Mouse (Mus musculus) midbrain, embryonic 15.5 days (tissue): ENCODE data around the gene Gm17324. TPM values are rescaled to one million over a fixed set of nuclear protein-coding genes. Genes with fewer than 3 reads are reported as not detected.
A peak's percentile ranks its signal among the peaks of the same experiment; 100 is the strongest.
"Not testable (repeated sequence)": the region's sequence is repeated elsewhere in the genome, so short reads cannot be mapped to it uniquely, and the experiment has no call there.

ENCODE experiments used
- ATAC-seq: fragments of 200-750 bp; cut with Nextera tagmentation; replicated peaks from 2 replicates; pipeline ENCODE4 v1.8.0; 2017; ENCODE audit warnings: moderate TSS enrichment
- H3K27ac ChIP-seq: fragments of 300-500 bp; sonication (generic); 2 replicates; pipeline ENCODE4 v1.5.1; 2015; ENCODE audit warnings: mild to moderate bottlenecking, inconsistent platforms
- H3K27me3 ChIP-seq: fragments of 300-500 bp; sonication (generic); replicated peaks from 2 replicates; pipeline ENCODE4 v1.6.1; 2015; ENCODE audit warnings: inconsistent platforms
- H3K36me3 ChIP-seq: fragments of 300-500 bp; sonication (generic); replicated peaks from 2 replicates; pipeline ENCODE4 v1.6.1; 2015; ENCODE audit warnings: inconsistent platforms
- H3K4me1 ChIP-seq: fragments of 300-500 bp; sonication (generic); 2 replicates; pipeline ENCODE4 v1.6.1; 2015; ENCODE audit warnings: inconsistent platforms
- H3K4me2 ChIP-seq: fragments of 300-500 bp; sonication (generic); 2 replicates; pipeline ENCODE4 v1.6.1; 2015; ENCODE audit warnings: inconsistent platforms, mild to moderate bottlenecking, moderate library complexity
- H3K4me3 ChIP-seq: fragments of 300-500 bp; sonication (generic); 2 replicates; pipeline ENCODE4 v1.5.1; 2015; ENCODE audit warnings: mild to moderate bottlenecking, inconsistent platforms
- H3K9ac ChIP-seq: fragments of 300-500 bp; sonication (generic); 2 replicates; pipeline ENCODE4 v1.6.1; 2015; ENCODE audit warnings: mild to moderate bottlenecking, inconsistent platforms
- H3K9me3 ChIP-seq: fragments of 300-500 bp; sonication (generic); 2 replicates; pipeline ENCODE4 v1.6.1; 2016; ENCODE audit warnings: inconsistent platforms
- WGBS: fragments of 180-500 bp; shearing (Covaris S2); methylation state at CpG from one replicate; pipeline ENCODE4 v1.1.7; 2015; ENCODE audit warnings: mixed read lengths; 5-methylcytosine and 5-hydroxymethylcytosine counted together
- polyA plus RNA-seq: library from polyadenylated mRNA; unstranded; fragments of >200 nt; fragmentation: Nextera tagmentation; extraction: Ambion mirVana; gene quantifications from 2 replicates; pipeline ENCODE4 v1.2.1, GENCODE M21; 2015

Gene Gm17324
- polyA plus RNA-seq, 1 experiment from 2014 or later: 2.2 TPM

- Histone ChIP-seq H3K4me2 (peak overlapping the region; percentile 66), H3K4me3 (peak overlapping the region; percentile 87), H3K27ac (0 out of 2 replicates have a peak overlapping the region, but pooled peaks have one; percentile 20), H3K36me3 (peaks cover 24% of the 10 kb centered on the region), H3K9ac (0 out of 2 replicates have a peak overlapping the region, but pooled peaks have one; percentile 20), H3K4me1 (peaks cover 43% of the 10 kb centered on the region)
- not testable (repeated sequence) for H3K27me3 ChIP-seq, ATAC-seq, H3K9me3 ChIP-seq
- WGBS: 22% methylated on average over 8 of the region's 8 CpGs
Measured at GRCm38 (mm10) chr9:78479308-78479707, 30.7 kb upstream of the Gm17324 start.

DNA sequence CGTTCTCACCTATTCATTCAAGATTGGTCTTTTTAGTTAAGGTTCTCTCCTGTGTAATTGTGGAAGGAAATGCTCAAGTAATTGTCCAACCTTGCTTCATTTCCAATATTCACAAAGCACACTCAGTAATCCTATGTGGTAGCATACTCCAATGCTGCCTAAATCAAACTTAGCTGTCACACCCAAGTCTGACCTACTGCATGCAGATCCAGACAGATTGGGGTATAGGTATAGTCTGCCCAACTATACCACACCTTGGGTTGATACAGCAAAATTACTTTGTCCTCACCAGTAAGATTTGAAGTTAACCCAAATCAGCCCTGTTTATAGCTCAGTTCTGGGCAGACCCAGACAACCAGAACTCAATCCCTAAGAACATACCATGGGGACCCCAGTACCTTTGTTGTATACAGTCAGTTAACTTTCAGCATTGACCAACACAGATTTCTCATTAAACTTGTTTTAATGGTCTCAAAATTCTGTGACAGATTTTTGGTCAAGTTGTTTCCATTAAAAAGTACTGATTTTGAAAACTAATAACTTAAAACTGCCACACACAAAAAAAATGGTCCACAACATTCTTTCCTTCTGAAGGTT is 29.5 kb upstream of the Gm17324 start:
- H3K9me3 ChIP-seq, H3K27me3 ChIP-seq, H3K4me3 ChIP-seq, H3K9ac ChIP-seq, ATAC-seq: not testable (repeated sequence)
- Histone ChIP-seq H3K4me2 (0 out of 2 replicates have a peak overlapping the region, but pooled peaks have one; percentile 5), H3K36me3 (peaks cover 28% of the 10 kb centered on the region), H3K4me1 (peaks cover 42% of the 10 kb centered on the region), H3K27ac (0 out of 2 replicates have a peak overlapping the region, but pooled peaks have one; percentile 25)
- WGBS: 52% methylated on average over 1 of the region's 1 CpGs

DNA sequence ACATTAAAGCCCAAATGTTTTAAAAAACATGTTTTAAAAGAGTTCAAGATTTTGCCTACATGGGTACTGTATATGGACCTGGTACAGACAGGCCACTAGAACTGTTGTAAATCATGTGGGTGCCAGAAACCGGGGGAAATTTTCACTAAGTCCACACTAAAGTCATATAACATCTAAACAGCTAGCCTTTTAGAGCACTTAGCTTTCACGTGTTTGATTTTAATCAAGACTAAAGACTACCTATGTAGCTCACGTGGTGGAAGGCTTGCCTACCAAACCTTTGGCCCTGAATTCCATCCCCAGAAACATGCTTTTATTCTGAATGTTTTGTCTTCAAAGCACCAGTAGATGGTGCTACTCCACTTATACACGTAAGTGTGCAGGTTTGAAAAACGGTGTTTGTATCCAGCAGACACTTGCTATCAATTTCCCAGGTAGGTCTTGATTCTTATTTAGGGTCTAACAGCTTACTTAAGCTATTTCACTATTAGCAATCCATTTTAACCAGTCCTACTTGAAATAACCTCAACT is 28.5 kb upstream of the Gm17324 start:
- Histone ChIP-seq H3K27ac (peak overlapping the region; percentile 7; the same call in 1 of the 2 replicates), H3K4me2 (peak overlapping the region; percentile 5; the same call in 1 of the 2 replicates), H3K9me3 (no peaks in the 10 kb centered on the region), H3K4me1 (peaks cover 34% of the 10 kb centered on the region), H3K27me3 (no peaks in the 10 kb centered on the region), H3K9ac (no peak overlapping the region), H3K36me3 (peaks cover 31% of the 10 kb centered on the region), H3K4me3 (no peak overlapping the region)
- ATAC-seq: no peak
- WGBS: 6% methylated on average over 5 of the region's 5 CpGs

DNA sequence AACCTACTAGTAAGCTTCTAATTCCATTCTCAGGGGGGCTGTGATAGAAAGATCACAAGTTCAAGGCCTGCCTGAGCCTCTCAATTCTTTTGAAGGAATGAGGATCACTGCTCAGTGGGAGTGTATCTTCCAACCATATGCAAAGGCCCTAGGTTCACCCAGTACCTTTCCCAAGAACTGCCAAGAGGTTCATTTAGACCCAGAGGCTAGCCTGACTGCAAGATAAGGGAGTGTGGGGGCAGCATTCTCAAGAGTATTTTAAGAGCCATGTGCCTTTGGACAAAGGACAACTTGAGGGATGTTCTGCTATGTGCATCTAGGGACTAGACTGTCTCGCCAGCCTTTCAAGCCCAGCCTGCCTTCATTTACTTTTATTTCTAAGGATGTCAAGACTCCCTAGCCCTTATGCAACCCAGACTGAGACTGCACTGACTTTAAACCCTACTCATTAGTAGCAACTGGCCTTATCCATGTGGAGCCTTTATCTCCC is 28.0 kb upstream of the Gm17324 start:
- Histone ChIP-seq H3K4me3 (no peak overlapping the region), H3K9ac (no peak overlapping the region), H3K27me3 (no peaks in the 10 kb centered on the region), H3K4me2 (no peak overlapping the region), H3K4me1 (peaks cover 34% of the 10 kb centered on the region), H3K36me3 (peaks cover 31% of the 10 kb centered on the region), H3K9me3 (no peaks in the 10 kb centered on the region), H3K27ac (0 out of 2 replicates have a peak overlapping the region, but pooled peaks have one; percentile 7)
- no peak for ATAC-seq
- 18% methylated on average over 1 of the region's 1 CpGs for WGBS

- Histone ChIP-seq H3K36me3 (peaks cover 31% of the 10 kb centered on the region), H3K27ac (no peak overlapping the region), H3K27me3 (no peaks in the 10 kb centered on the region), H3K9ac (no peak overlapping the region), H3K4me3 (no peak overlapping the region), H3K9me3 (no peaks in the 10 kb centered on the region), H3K4me1 (peaks cover 34% of the 10 kb centered on the region), H3K4me2 (no peak overlapping the region)
- ATAC-seq: no peak
- WGBS: 83% methylated on average over 4 of the region's 4 CpGs
Measured at GRCm38 (mm10) chr9:78475873-78476272, 27.3 kb upstream of the Gm17324 start.

- Histone ChIP-seq H3K4me3 (no peak overlapping the region), H3K9ac (no peak overlapping the region), H3K4me2 (no peak overlapping the region), H3K4me1 (peaks cover 34% of the 10 kb centered on the region), H3K9me3 (no peaks in the 10 kb centered on the region), H3K27me3 (no peaks in the 10 kb centered on the region), H3K36me3 (peaks cover 36% of the 10 kb centered on the region), H3K27ac (no peak overlapping the region)
- no peak for ATAC-seq
- 95% methylated on average over 2 of the region's 2 CpGs for WGBS
Measured at GRCm38 (mm10) chr9:78475383-78475780, 26.8 kb upstream of the Gm17324 start.

- Histone ChIP-seq H3K27ac (no peak overlapping the region), H3K36me3 (peaks cover 40% of the 10 kb centered on the region), H3K4me1 (peaks cover 29% of the 10 kb centered on the region), H3K9me3 (no peaks in the 10 kb centered on the region), H3K27me3 (no peaks in the 10 kb centered on the region), H3K4me3 (no peak overlapping the region), H3K4me2 (no peak overlapping the region), H3K9ac (no peak overlapping the region)
- ATAC-seq: no peak
- WGBS: 89% methylated on average over 5 of the region's 5 CpGs
Measured at GRCm38 (mm10) chr9:78474771-78475382, 26.3 kb upstream of the Gm17324 start.

GRCm38 (mm10) chr9:78474270-78474669 is 25.7 kb upstream of the Gm17324 start:
- no peak overlapping the region for H3K9ac ChIP-seq
- no peak overlapping the region for H3K4me3 ChIP-seq
- WGBS: 79% methylated on average over 2 of the region's 2 CpGs
- H3K4me2 ChIP-seq: no peak overlapping the region
- H3K36me3 ChIP-seq: peaks cover 40% of the 10 kb centered on the region
- no peak overlapping the region for H3K27ac ChIP-seq
- no peaks in the 10 kb centered on the region for H3K27me3 ChIP-seq
- no peak for ATAC-seq
- peaks cover 25% of the 10 kb centered on the region for H3K4me1 ChIP-seq
- H3K9me3 ChIP-seq: no peaks in the 10 kb centered on the region

DNA sequence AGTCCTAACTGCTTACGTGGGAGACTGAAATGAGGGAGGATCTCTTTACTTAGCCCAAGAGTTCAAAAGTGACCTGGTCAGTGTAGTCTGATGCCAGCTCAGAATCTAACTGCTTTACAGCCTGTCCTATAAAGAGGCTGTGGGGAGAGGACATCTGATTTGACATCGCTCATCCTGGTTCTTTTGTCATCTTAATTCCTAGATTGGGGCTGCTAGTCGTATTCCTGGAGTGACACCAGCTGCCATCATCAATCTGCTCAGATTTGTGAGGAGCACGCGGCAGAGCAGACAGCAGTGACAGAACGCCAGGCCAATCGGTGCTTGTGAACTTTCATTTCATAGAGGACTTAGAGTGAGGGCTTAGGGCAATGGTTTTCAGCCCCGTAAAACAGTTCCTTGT is 25.0 kb upstream of the Gm17324 start:
- Histone ChIP-seq H3K27ac (no peak overlapping the region), H3K4me1 (peaks cover 18% of the 10 kb centered on the region), H3K9me3 (no peaks in the 10 kb centered on the region), H3K27me3 (no peaks in the 10 kb centered on the region), H3K4me2 (no peak overlapping the region), H3K36me3 (peaks cover 40% of the 10 kb centered on the region), H3K9ac (no peak overlapping the region), H3K4me3 (no peak overlapping the region)
- no peak for ATAC-seq
- 80% methylated on average over 8 of the region's 8 CpGs for WGBS

DNA sequence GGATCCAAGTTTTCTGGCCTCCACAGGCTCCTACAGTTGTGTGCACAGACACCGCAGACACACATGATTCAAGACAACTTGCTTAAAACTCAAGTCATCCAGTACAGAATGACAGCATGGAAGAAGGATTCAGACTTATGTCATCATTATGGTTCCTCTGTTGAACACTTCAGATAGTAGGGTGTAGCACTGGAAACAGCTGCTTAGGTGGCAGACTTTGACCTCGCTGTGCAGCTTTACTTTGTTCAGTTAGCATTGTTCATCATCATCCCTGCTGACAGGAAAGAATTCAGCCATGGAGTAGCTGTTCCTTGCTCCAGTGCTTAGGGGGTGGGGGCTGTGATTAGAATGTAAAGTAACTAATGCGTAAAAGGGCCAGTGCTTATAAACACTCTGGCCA is 17.1 kb upstream of the Gm17324 start:
- Histone ChIP-seq H3K4me1 (no peaks in the 10 kb centered on the region), H3K4me3 (no peak overlapping the region), H3K36me3 (peaks cover 51% of the 10 kb centered on the region), H3K9me3 (no peaks in the 10 kb centered on the region), H3K27me3 (no peaks in the 10 kb centered on the region), H3K9ac (no peak overlapping the region), H3K27ac (no peak overlapping the region), H3K4me2 (no peak overlapping the region)
- ATAC-seq: no peak
- WGBS: 90% methylated on average over 3 of the region's 3 CpGs

DNA sequence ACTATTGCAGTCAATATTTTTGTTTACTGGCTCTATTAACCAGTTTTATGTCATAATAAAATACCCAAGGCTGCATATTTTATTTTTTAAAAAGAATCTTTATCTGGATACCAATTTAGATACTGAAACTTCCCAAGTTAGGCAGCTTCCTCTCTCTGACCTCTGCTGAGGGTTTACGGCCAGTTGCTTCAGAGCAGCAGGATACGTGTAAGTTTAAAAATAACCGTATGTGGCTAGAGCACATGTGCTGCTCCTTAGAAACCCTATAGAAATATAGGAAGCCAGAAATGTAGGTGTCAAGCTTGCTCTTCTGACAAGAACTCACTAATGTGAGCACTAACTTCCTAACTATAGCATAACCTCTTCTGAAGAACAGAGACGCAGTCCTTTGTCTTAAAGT is 14.8 kb upstream of the Gm17324 start:
- Histone ChIP-seq H3K4me2 (no peak overlapping the region), H3K27ac (no peak overlapping the region), H3K27me3 (no peaks in the 10 kb centered on the region), H3K36me3 (peaks cover 52% of the 10 kb centered on the region), H3K9me3 (no peaks in the 10 kb centered on the region), H3K4me1 (no peaks in the 10 kb centered on the region), H3K9ac (no peak overlapping the region), H3K4me3 (no peak overlapping the region)
- 95% methylated on average over 4 of the region's 4 CpGs for WGBS
- ATAC-seq: no peak

DNA sequence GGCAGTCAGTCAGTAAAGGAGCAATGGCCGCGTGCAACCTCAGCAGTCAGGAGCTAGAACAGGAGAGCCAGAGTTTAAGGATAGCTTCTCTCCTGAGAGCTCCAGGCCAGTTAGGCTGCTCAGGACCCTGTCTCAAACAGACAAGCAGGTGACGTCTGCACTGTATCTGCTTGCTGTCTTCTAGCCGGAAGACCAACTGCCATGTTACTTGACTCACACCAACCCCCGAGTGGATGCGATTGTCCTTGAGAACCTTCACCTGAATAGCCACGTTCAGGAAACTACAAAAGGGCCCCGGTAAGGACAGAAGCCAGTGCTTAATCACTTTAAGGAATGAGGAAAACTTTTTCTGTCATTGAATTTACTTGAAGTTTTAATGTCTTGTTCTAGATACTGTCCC is 8.4 kb upstream of the Gm17324 start:
- WGBS: 95% methylated on average over 8 of the region's 8 CpGs
- Histone ChIP-seq H3K4me3 (no peak overlapping the region), H3K4me1 (no peaks in the 10 kb centered on the region), H3K9me3 (no peaks in the 10 kb centered on the region), H3K36me3 (peaks cover 45% of the 10 kb centered on the region), H3K4me2 (no peak overlapping the region), H3K9ac (no peak overlapping the region), H3K27me3 (no peaks in the 10 kb centered on the region), H3K27ac (no peak overlapping the region)
- ATAC-seq: no peak
